Mouse (Mus musculus) layer of hippocampus, adult 2 months (tissue): Measurements from ENCODE around the gene Folr1. TPM values are rescaled to one million over a fixed set of nuclear protein-coding genes. Genes with fewer than 3 reads are reported as not detected.

Experiments
- DNase-seq, 2 experiments: peaks; one replicate each; pipeline ENCODE4 v3.0.0; 2022; ENCODE audit warnings: low spot score in 2 of 2
- H3K27ac ChIP-seq: fragments of 200-600 bp; 2 replicates; pipeline ENCODE4 v1.8.1; 2022
- H3K4me3 ChIP-seq: fragments of 200-600 bp; 2 replicates; pipeline ENCODE4 v1.8.1; 2022; ENCODE audit warnings: mild to moderate bottlenecking
- CTCF ChIP-seq: fragments of 200-600 bp; conservative IDR thresholded peaks from 2 replicates; pipeline ENCODE4 v1.8.1; 2022; ENCODE audit warnings: antibody characterized with exemption, mild to moderate bottlenecking, moderate library complexity
- microRNA-seq, 2 experiments: library from miRNA; unstranded; fragments of <30 nt; microRNA quantifications; one replicate each; pipeline ENCODE4 v1.2.0; 2021
- total RNA-seq, 2 experiments: library from RNA; stranded (reverse); gene quantifications; 2 replicates each; pipeline ENCODE4 v1.2.3; 2021

The Folr1 gene
- total RNA-seq, 2 experiments from 2014 or later, result 1.2 TPM; not detected in 1

- no peak for TF ChIP-seq CTCF
- DNase-seq, result no peak
- Histone ChIP-seq H3K4me3 (peak within 1 kb of the TSS; percentile 20; the same call in 1 of the 2 replicates), H3K27ac (no peak within 1 kb of the TSS)
These were observed 52.7 kb downstream of the Folr1 start, which contains the start of gene Phox2a for GRCm38 (mm10) chr7:101817861-101818401. Gene Phox2a, plus strand, starts transcription at chr7:101818313.

Small RNA genes within 50 kb of the gene (microRNA-seq; reads per million reads assigned to microRNA genes)
- 0 reads per million in 2 experiments for gene Gm22655

Other genes with a start within 250 kb of the Folr1 start
- gene Clpb, start 207.2 kb downstream of the Folr1 start, total RNA-seq, result 10 to 100 TPM; 53.5 to 55.0 TPM
- gene Phox2a, start 52.5 kb downstream of the Folr1 start, total RNA-seq, result not detected
- 10 to 100 TPM; 26.7 to 28.4 TPM for gene Inppl1, start 32.6 kb downstream of the Folr1 start, total RNA-seq
- gene Folr2, start 13.6 kb downstream of the Folr1 start, total RNA-seq, result under 1 TPM in 1 of 2 experiments, not detected in 1; 0.36 TPM
- gene Anapc15, start 7.1 kb downstream of the Folr1 start, total RNA-seq, result 10 to 100 TPM; 24.5 to 29.3 TPM
- 10 to 100 TPM; 90.2 to 95.6 TPM for gene Lamtor1, start 35.1 kb upstream of the Folr1 start, total RNA-seq
- gene Tomt, start 35.6 kb upstream of the Folr1 start, total RNA-seq, result under 1 TPM in 1 of 2 experiments, not detected in 1; 0.20 TPM
- gene Lrrc51, start 63.1 kb upstream of the Folr1 start, total RNA-seq, result 1 to 10 TPM; 5.4 to 5.9 TPM
- gene Numa1, start 63.3 kb upstream of the Folr1 start, total RNA-seq, result 100 to 1,000 TPM; 114 to 118 TPM
- 10 to 100 TPM in 1 of 2 experiments, 1 to 10 TPM in 1; 7.5 to 11.6 TPM for gene Il18bp, start 147.9 kb upstream of the Folr1 start, total RNA-seq
- gene Rnf121, start 194.7 kb upstream of the Folr1 start, total RNA-seq, result 10 to 100 TPM; 44.3 to 47.4 TPM
- 10 to 100 TPM; 29.2 to 33.7 TPM for gene Xndc1, start 194.7 kb upstream of the Folr1 start, total RNA-seq
- 1 to 10 TPM; 2.3 to 2.9 TPM for gene Xntrpc, start 194.9 kb upstream of the Folr1 start, total RNA-seq
- 1 to 10 TPM; 1.1 to 2.4 TPM for gene Trpc2, start 212.3 kb upstream of the Folr1 start, total RNA-seq
- not detected for gene Art1, start 231.0 kb upstream of the Folr1 start, total RNA-seq
- not detected for gene Art5, start 238.7 kb upstream of the Folr1 start, total RNA-seq
- under 1 TPM; 0.15 to 0.54 TPM for gene Chrna10, start 246.0 kb upstream of the Folr1 start, total RNA-seq